Mouse (Mus musculus): ENCODE data around the gene Asb16.

Asb16 gene

GRCm38 (mm10) chr11:102285095-102285834, 16.7 kb downstream of the Asb16 start:
- in situ Hi-C loops (cut with MboI, MseI): no loop called here

- in situ Hi-C loops (cut with MboI, MseI): no loop called here
Measured at GRCm38 (mm10) chr11:102287485-102287884, 18.9 kb downstream of the Asb16 start.

DNA sequence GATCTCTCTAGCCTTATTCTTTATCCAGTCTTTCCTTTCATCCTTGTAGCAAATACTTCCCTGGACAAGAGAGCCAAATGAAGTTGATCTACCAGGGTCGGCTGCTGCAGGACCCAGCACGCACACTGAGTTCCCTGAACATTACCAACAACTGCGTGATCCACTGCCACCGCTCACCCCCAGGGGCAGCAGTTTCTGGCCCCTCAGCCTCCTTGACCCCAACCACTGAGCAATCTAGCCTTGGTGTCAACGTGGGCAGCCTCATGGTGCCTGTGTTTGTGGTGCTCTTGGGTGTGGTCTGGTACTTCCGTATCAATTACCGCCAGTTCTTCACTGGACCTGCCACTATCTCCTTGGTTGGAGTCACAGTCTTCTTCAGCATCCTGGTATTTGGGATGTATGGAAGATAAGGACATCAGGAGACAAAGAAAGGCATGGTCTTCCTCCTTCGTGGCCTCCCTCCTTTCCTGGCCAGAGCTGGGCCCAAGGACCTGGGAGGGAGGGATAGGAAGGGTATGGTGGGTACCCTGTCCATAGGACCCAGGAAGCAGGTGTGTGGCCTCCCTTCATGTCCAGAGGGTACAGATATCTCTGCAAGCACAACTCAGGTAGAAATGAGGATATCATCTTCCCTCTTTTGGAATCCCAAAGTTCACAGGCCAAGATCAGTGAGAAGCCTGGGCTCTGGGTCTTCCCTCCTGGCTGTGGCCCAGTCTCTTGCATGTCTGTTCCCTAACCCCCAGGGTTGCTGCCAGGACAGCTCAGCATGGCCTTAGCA, 19.7 kb downstream of the Asb16 start:
- in situ Hi-C loops (cut with MboI, MseI): no loop called here

- in situ Hi-C loops (cut with MboI, MseI): no loop called here
Measured at GRCm38 (mm10) chr11:102288913-102289312, 20.4 kb downstream of the Asb16 start.

- in situ Hi-C loops (cut with MboI, MseI): loop anchor here (10.0 kb wide), 1 partner anchor 115 kb away; the partner anchor contains the start of gene Slc25a39
Measured at GRCm38 (mm10) chr11:102289511-102290100, 21.1 kb downstream of the Asb16 start.

DNA sequence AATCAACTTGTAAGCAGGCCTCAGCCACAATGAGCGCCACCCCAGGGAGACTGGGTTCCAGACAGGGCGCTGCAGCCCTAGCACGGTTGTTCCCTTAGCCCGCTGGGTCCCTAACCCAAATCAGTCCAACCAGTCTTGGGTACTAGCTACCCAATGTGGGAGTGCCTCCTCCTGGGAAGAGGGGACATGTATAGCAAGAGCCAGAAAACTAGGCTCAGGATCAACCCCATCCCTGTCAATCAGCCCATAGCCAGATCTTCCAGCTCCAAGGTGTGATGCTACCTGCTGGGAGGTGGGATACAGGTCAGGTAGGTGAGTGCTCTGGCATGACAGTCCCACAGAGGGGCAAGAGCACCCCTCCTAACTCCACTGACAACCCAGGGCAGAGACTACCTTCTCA, 21.6 kb downstream of the Asb16 start:
- in situ Hi-C loops (cut with MboI, MseI): loop anchor here (10.0 kb wide), 1 partner anchor 115 kb away; the partner anchor contains the start of gene Slc25a39

- in situ Hi-C loops (cut with MboI, MseI): loop anchor here (10.0 kb wide), 1 partner anchor 114 kb away; the partner anchor contains the start of gene Slc25a39
Measured at GRCm38 (mm10) chr11:102291051-102291535, 22.6 kb downstream of the Asb16 start.

GRCm38 (mm10) chr11:102293971-102294370, 25.4 kb downstream of the Asb16 start:
- in situ Hi-C loops (cut with MboI, MseI): loop anchor here (10.0 kb wide), 1 partner anchor 111 kb away; the partner anchor contains the start of gene Slc25a39

- in situ Hi-C loops (cut with MboI, MseI): loop anchor here (10.0 kb wide), 1 partner anchor 110 kb away; the partner anchor contains the start of gene Slc25a39
Measured at GRCm38 (mm10) chr11:102294416-102294815, 25.9 kb downstream of the Asb16 start.

- in situ Hi-C loops (cut with MboI, MseI): loop anchor here (10.0 kb wide), 1 partner anchor 110 kb away; the partner anchor contains the start of gene Slc25a39
Measured at GRCm38 (mm10) chr11:102294887-102295597, 26.5 kb downstream of the Asb16 start.

DNA sequence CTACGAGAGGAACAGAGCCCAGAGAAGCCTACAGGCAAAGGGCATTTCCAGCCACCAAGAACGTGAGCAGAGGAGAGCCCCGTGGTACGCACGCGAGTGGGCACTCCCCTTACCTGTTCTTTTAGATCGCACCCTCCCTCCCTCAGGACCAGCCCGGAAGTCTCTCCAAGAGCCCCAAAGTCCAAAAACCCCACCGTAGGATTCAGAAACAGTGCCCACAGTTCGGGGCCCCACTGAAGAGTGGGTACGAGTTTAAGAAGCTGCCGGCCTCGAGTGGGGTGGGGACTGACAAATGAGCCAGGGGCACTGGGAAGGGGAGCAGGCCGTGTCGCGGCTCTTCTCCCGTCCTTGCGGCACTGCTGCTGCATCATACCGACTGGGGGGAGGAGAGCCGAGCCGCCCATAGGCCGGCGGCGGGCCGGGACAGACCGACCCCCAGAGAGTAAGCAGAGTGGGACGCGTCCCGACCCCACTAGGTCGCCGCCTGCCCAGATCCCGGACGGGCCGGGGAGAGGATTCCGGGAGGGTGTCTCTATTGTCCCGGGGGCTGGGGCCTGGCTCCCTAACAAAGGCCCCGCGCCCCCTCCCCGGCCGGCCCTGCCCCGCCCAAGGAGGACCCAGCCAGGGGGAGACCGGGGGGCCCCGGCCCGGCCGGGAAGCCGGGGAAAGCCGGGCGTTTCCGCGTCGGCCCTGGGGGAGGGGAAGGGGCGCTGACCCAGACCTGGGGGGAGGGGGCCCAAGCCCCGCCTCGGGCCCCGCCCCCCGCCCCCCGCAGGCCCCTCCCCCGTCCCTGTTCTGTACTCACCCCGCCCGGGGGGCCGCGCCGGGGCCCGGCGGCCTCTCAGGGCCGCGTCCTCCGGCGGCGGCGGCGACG, 27.3 kb downstream of the Asb16 start:
- in situ Hi-C loops (cut with MboI, MseI): loop anchor here (10.0 kb wide), 1 partner anchor 109 kb away; the partner anchor contains the start of gene Slc25a39

GRCm38 (mm10) chr11:102296491-102297472, 28.2 kb downstream of the Asb16 start, which contains the start of gene Atxn7l3:
TSS of gene Atxn7l3 (minus strand) at chr11:102296631.
- in situ Hi-C loops (cut with MboI, MseI): loop anchor here (10.0 kb wide), 1 partner anchor 108 kb away; the partner anchor contains the start of gene Slc25a39

DNA sequence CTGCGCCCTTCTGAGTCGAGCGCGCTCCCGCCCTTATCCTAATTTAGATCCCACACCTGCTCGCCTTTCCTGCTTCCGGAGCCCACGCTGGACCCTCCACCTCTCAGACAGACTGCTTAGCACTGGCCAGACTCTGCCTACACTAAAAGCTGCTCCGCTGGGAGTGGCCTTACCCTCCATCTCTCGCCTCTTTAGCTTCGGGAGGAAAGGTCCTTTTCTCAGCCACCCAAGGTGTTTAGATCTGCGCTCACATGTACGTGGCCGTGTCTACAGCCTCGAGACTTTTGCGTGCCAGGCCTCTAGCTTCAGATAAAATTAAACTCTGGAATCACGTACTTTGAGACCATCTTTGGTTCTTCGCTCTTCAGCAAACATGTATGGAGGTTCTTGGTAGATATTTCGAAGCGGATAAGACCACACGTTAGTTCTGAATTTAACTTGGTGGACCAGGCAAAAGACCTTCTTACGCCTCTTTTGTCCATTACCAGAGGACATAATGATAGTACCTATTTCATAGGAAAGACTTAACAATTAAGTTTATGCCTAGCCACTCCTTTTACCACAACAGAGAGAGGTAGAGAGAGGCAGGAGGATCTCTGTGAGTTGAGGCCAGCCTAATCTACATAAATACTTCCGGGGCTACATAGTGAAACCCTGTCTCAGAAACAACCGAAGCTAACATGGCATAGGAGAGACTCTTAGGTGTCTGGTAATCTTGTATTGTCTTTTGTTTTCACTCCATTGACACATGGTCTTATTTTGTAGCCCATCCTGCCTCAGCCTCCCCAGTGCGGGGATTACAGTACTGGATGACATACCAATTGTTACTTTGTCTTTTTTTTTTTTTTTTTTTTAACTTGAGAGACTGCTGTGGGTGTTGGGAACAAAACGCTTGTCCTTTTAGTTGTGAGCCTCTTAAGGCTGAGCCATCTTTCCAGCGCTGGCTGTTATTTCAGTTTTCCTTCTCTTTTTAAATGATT, 29.3 kb downstream of the Asb16 start:
- in situ Hi-C loops (cut with MboI, MseI): loop anchor here (10.0 kb wide), 1 partner anchor 107 kb away; the partner anchor contains the start of gene Slc25a39

DNA sequence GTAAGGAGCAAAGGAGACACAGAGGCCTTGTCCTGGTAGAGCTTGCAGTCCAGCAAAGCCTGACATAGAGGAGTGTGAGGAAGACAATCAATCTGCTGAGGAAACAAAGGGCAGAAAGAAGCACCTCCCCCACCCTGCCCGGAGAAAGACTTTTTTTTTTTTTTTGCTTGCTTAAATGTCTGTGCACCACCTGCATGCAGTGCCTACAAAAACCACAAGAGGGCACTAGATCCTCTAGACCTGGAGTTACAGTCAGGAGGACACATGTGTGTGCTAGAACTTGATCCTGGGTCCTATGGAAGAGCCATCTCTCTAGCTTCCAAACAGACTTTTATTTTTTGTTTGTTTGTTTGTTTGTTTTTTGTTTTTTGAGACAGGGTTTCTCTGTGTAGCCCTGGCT, 31.3 kb downstream of the Asb16 start:
- in situ Hi-C loops (cut with MboI, MseI): loop anchor here (10.0 kb wide), 1 partner anchor 105 kb away; the partner anchor contains the start of gene Slc25a39

DNA sequence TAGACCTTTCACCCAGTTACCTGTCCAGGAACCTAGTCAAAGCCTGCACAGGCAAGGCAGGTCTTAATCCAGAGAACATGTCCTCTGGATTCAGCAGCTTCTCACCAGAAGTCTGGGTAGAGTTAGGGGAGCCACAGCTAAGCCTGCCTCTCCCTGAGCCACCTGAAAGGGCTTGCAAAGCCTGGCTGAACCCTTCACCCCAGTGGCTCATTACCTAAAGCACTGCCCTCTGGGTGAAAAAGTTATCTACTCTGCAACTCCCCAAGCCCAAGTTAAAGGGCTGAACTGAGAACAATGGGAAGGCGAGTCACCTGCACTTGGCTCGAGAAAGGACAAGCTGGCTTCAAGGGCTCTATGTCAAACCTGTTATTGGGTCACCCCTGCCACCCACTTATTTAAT, 35.6 kb downstream of the Asb16 start:
- in situ Hi-C loops (cut with MboI, MseI): no loop called here

GRCm38 (mm10) chr11:102305359-102305758, 36.8 kb downstream of the Asb16 start:
- in situ Hi-C loops (cut with MboI, MseI): no loop called here

GRCm38 (mm10) chr11:102308104-102308503, 39.6 kb downstream of the Asb16 start:
- in situ Hi-C loops (cut with MboI, MseI): no loop called here

Measured in regulatory T cell (primary cell).